Mouse (Mus musculus) neural tube, embryonic 13.5 days (tissue): ENCODE results near the gene Lrrc8b. TPM values are rescaled to one million over a fixed set of nuclear protein-coding genes. Genes with fewer than 3 reads are reported as not detected.

Experiments used
- ATAC-seq: fragments of 200-750 bp; cut with Nextera tagmentation; 2 replicates; pipeline ENCODE4 v1.8.0; 2017; ENCODE audit warnings: low read depth, mild to moderate bottlenecking, moderate TSS enrichment, moderate library complexity
- H3K27ac ChIP-seq: fragments of 300-500 bp; sonication (generic); replicated peaks from 2 replicates; pipeline ENCODE4 v1.5.1; 2015; ENCODE audit warnings: moderate library complexity, mild to moderate bottlenecking, inconsistent platforms
- H3K27me3 ChIP-seq: fragments of 300-500 bp; sonication (generic); 2 replicates; pipeline ENCODE4 v1.6.1; 2015; ENCODE audit warnings: mild to moderate bottlenecking, inconsistent platforms
- H3K36me3 ChIP-seq: fragments of 300-500 bp; sonication (generic); 2 replicates; pipeline ENCODE4 v1.6.1; 2015; ENCODE audit warnings: mild to moderate bottlenecking, inconsistent platforms
- H3K4me1 ChIP-seq: fragments of 300-500 bp; sonication (generic); replicated peaks from 2 replicates; pipeline ENCODE4 v1.6.1; 2015; ENCODE audit warnings: inconsistent platforms
- H3K4me2 ChIP-seq: fragments of 300-500 bp; sonication (generic); 2 replicates; pipeline ENCODE4 v1.6.1; 2015; ENCODE audit warnings: inconsistent platforms, mild to moderate bottlenecking, moderate library complexity
- H3K4me3 ChIP-seq: fragments of 300-500 bp; sonication (generic); 2 replicates; pipeline ENCODE4 v1.5.1; 2015; ENCODE audit warnings: mild to moderate bottlenecking, inconsistent platforms
- H3K9ac ChIP-seq: fragments of 300-500 bp; sonication (generic); 2 replicates; pipeline ENCODE4 v1.6.1; 2015; ENCODE audit warnings: moderate library complexity, mild to moderate bottlenecking, inconsistent platforms
- H3K9me3 ChIP-seq: fragments of 300-500 bp; sonication (generic); 2 replicates; pipeline ENCODE4 v1.6.1; 2016; ENCODE audit warnings: inconsistent platforms
- WGBS: fragments of 180-500 bp; shearing (Covaris S2); methylation state at CpG from one replicate; pipeline ENCODE4 v1.1.7; 2015; 5-methylcytosine and 5-hydroxymethylcytosine counted together
- polyA plus RNA-seq: library from polyadenylated mRNA; unstranded; fragments of >200 nt; fragmentation: Nextera tagmentation; extraction: Ambion mirVana; gene quantifications from 2 replicates; pipeline ENCODE4 v1.2.1, GENCODE M21; 2015

The Lrrc8b gene
- polyA plus RNA-seq, 1 experiment from 2014 or later: 13.5 TPM

GRCm38 (mm10) chr5:105492367-105493246 is 77.0 kb downstream of the Lrrc8b start:
- H3K27ac ChIP-seq: no peak overlapping the region
- 35% methylated on average over 10 of the region's 10 CpGs for WGBS

GRCm38 (mm10) chr5:105493377-105493776 is 77.8 kb downstream of the Lrrc8b start:
- 0 out of 2 replicates have a peak, but pooled peaks cover 5% of the 10 kb centered on the region for H3K36me3 ChIP-seq
- no peak overlapping the region for H3K4me2 ChIP-seq
- WGBS: 92% methylated on average over 7 of the region's 7 CpGs
- no peak overlapping the region for H3K4me3 ChIP-seq
- peaks cover 4% of the 10 kb centered on the region for H3K27me3 ChIP-seq
- H3K4me1 ChIP-seq: peaks cover 58% of the 10 kb centered on the region
- H3K9me3 ChIP-seq: no peaks in the 10 kb centered on the region
- H3K9ac ChIP-seq: no peak overlapping the region
- no peak overlapping the region for H3K27ac ChIP-seq
- ATAC-seq: no peak

More at GRCm38 (mm10) chr5:105492367-105493246, 77.0 kb downstream of the Lrrc8b start:
- Histone ChIP-seq H3K9ac (no peak overlapping the region), H3K4me1 (peaks cover 50% of the 10 kb centered on the region), H3K9me3 (no peaks in the 10 kb centered on the region), H3K36me3 (peaks cover 8% of the 10 kb centered on the region; the same call in 1 of the 2 replicates), H3K27me3 (peaks cover 4% of the 10 kb centered on the region), H3K4me3 (no peak overlapping the region), H3K4me2 (no peak overlapping the region)
- no peak for ATAC-seq

- peaks cover 4% of the 10 kb centered on the region for H3K27me3 ChIP-seq
- H3K9me3 ChIP-seq: no peaks in the 10 kb centered on the region
- peak overlapping the region; percentile 49; the same call in 1 of the 2 replicates for H3K4me2 ChIP-seq
- WGBS: 26% methylated on average over 10 of the region's 10 CpGs
- H3K27ac ChIP-seq: no peak overlapping the region
- no peak for ATAC-seq
- H3K4me1 ChIP-seq: peaks cover 63% of the 10 kb centered on the region
- H3K36me3 ChIP-seq: 0 out of 2 replicates have a peak, but pooled peaks cover 5% of the 10 kb centered on the region
- H3K9ac ChIP-seq: no peak overlapping the region
- no peak overlapping the region for H3K4me3 ChIP-seq
These were observed 78.8 kb downstream of the Lrrc8b start for GRCm38 (mm10) chr5:105494246-105494917.

GRCm38 (mm10) chr5:105494918-105495901 is 79.6 kb downstream of the Lrrc8b start:
- H3K9me3 ChIP-seq: no peaks in the 10 kb centered on the region
- H3K27ac ChIP-seq: no peak overlapping the region
- 0 out of 2 replicates have a peak, but pooled peaks cover 5% of the 10 kb centered on the region for H3K36me3 ChIP-seq
- H3K4me2 ChIP-seq: peak overlapping the region; percentile 49
- H3K4me3 ChIP-seq: peak overlapping the region; percentile 17
- peaks cover 4% of the 10 kb centered on the region for H3K27me3 ChIP-seq
- WGBS: 4% methylated on average over 24 of the region's 24 CpGs
- H3K4me1 ChIP-seq: peaks cover 71% of the 10 kb centered on the region
- peak; percentile 64; the same call in 1 of the 2 replicates for ATAC-seq
- H3K9ac ChIP-seq: peak overlapping the region; percentile 35; the same call in 1 of the 2 replicates

- whole genome bisulfite sequencing: 71% methylated on average over 4 of the region's 4 CpGs
- no peak overlapping the region for H3K4me3 ChIP-seq
- H3K4me1 ChIP-seq: peaks cover 77% of the 10 kb centered on the region
- H3K27me3 ChIP-seq: peaks cover 4% of the 10 kb centered on the region
- no peak overlapping the region for H3K27ac ChIP-seq
- no peaks in the 10 kb centered on the region for H3K9me3 ChIP-seq
- no peak for ATAC-seq
- H3K4me2 ChIP-seq: no peak overlapping the region
- no peaks in the 10 kb centered on the region for H3K36me3 ChIP-seq
- H3K9ac ChIP-seq: no peak overlapping the region
These were observed 80.6 kb downstream of the Lrrc8b start for GRCm38 (mm10) chr5:105496133-105496532.

GRCm38 (mm10) chr5:105496586-105496985 is 81.0 kb downstream of the Lrrc8b start:
- no peak for ATAC-seq
- Histone ChIP-seq H3K27me3 (peaks cover 4% of the 10 kb centered on the region), H3K4me1 (peaks cover 77% of the 10 kb centered on the region), H3K4me2 (no peak overlapping the region), H3K27ac (no peak overlapping the region), H3K9me3 (no peaks in the 10 kb centered on the region), H3K36me3 (no peaks in the 10 kb centered on the region), H3K4me3 (no peak overlapping the region), H3K9ac (no peak overlapping the region)
- WGBS: 70% methylated on average over 7 of the region's 7 CpGs

- Histone ChIP-seq H3K9me3 (no peaks in the 10 kb centered on the region), H3K27ac (peak overlapping the region; percentile 46; the same call in 1 of the 2 replicates), H3K27me3 (peaks cover under 1% of the 10 kb centered on the region), H3K4me1 (peaks cover 60% of the 10 kb centered on the region), H3K9ac (no peak overlapping the region), H3K4me3 (no peak overlapping the region), H3K4me2 (no peak overlapping the region), H3K36me3 (no peaks in the 10 kb centered on the region)
- ATAC-seq: no peak
- 25% methylated on average over 4 of the region's 4 CpGs for WGBS
These were observed 82.9 kb downstream of the Lrrc8b start for GRCm38 (mm10) chr5:105498429-105499000.

- WGBS: 35% methylated on average over 1 of the region's 1 CpGs
- H3K36me3 ChIP-seq: no peaks in the 10 kb centered on the region
- no peak overlapping the region for H3K4me2 ChIP-seq
- no peaks in the 10 kb centered on the region; the same call in none of the 2 replicates for H3K27me3 ChIP-seq
- no peak for ATAC-seq
- H3K9ac ChIP-seq: no peak overlapping the region
- H3K4me1 ChIP-seq: peaks cover 51% of the 10 kb centered on the region
- H3K9me3 ChIP-seq: no peaks in the 10 kb centered on the region
- H3K27ac ChIP-seq: no peak overlapping the region
- no peak overlapping the region for H3K4me3 ChIP-seq
These were observed 83.8 kb downstream of the Lrrc8b start for GRCm38 (mm10) chr5:105499396-105499795.

- Histone ChIP-seq H3K27me3 (no peaks in the 10 kb centered on the region; the same call in none of the 2 replicates), H3K4me1 (peaks cover 41% of the 10 kb centered on the region), H3K9ac (no peak overlapping the region), H3K27ac (peak overlapping the region; percentile 14), H3K4me3 (no peak overlapping the region), H3K36me3 (no peaks in the 10 kb centered on the region), H3K9me3 (no peaks in the 10 kb centered on the region), H3K4me2 (no peak overlapping the region)
- WGBS: 44% methylated on average over 12 of the region's 12 CpGs
- ATAC-seq: peak; percentile 34; the same call in 1 of the 2 replicates
These were observed 84.9 kb downstream of the Lrrc8b start for GRCm38 (mm10) chr5:105500132-105501121.

- no peaks in the 10 kb centered on the region; the same call in none of the 2 replicates for H3K27me3 ChIP-seq
- H3K27ac ChIP-seq: 0 out of 2 replicates have a peak overlapping the region, but pooled peaks have one; percentile 4
- ATAC-seq: no peak
- H3K9ac ChIP-seq: no peak overlapping the region
- no peak overlapping the region for H3K4me2 ChIP-seq
- 87% methylated on average over 3 of the region's 3 CpGs for WGBS
- no peak overlapping the region for H3K4me3 ChIP-seq
- H3K9me3 ChIP-seq: no peaks in the 10 kb centered on the region
- peaks cover 34% of the 10 kb centered on the region for H3K4me1 ChIP-seq
- H3K36me3 ChIP-seq: no peaks in the 10 kb centered on the region
These were observed 85.6 kb downstream of the Lrrc8b start for GRCm38 (mm10) chr5:105501136-105501535.
